Mouse (Mus musculus) mature B cell (primary cell): ENCODE measurements around the gene Kbtbd6.

ENCODE experiments used
- in situ Hi-C: fragments of 300-500 bp; cut with MboI; formaldehyde crosslinking; loops from 2 replicates; pipeline ENCODE4 v1.14.3; 2019

Gene Kbtbd6

DNA sequence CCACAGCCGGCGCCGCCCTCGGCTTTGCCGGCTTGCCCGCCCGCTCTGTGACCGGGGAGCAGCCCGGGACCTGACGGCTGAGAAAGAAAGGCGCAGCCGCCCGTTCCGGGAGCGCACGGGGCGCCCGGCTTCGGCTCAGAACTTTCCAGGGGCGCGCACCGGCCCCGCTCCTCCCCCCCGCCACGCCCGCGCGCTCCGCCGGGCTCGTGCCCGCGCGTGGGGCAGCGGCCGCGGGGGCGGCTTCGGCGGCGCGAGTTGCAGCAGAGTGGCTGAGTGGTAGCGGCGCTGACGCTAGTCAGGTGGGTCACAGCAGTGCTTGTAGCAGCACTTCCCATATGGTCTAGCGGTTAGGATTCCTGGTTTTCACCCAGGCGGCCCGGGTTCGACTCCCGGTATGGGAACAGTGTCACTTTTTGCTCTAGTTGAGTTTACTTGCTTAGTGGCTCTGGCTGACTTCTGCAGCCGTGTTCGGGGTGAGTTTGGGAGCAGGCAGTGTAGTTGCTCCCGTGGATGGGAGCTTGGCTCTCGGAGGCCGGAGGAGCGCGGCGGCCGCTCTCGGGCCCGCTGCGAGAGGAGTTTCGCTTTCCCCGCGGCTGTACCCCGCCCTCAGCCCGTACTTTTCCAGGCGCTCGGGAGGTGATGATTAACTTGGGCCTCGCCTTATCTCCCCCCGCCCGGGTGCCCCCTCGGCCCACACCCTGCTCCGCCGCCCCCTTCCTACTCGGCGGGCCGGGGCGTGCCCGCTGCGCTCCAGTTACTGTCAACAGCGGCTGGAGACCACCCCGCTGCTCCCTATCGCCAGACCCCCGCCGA lies 29.9 kb downstream of the Kbtbd6 start, which contains the start of gene Wbp4:
Gene Wbp4 (minus strand): TSS at position 182 of the 813 bp plus-strand sequence.
- in situ Hi-C loops = no loop called here

DNA sequence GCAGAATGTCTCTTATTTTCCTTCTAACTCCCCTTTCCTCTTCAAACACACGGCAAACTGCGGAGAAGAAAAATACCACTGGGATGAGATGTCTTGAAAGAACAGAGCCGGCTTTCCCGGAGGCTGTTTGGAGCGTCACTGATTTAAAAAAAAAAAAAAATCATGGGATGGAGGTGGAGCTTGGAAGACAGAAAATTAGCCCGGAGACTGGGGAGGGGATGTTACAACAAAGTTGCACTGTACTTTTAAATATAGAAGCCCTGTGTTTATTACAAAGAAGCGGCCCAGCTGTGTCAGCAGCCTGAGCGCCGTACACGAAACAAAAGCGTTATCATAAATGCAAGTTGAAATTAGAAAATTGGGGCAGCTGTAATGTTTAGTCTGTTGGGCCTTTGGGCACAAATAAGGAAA lies 30.6 kb downstream of the Kbtbd6 start:
- in situ Hi-C loops = no loop called here

DNA sequence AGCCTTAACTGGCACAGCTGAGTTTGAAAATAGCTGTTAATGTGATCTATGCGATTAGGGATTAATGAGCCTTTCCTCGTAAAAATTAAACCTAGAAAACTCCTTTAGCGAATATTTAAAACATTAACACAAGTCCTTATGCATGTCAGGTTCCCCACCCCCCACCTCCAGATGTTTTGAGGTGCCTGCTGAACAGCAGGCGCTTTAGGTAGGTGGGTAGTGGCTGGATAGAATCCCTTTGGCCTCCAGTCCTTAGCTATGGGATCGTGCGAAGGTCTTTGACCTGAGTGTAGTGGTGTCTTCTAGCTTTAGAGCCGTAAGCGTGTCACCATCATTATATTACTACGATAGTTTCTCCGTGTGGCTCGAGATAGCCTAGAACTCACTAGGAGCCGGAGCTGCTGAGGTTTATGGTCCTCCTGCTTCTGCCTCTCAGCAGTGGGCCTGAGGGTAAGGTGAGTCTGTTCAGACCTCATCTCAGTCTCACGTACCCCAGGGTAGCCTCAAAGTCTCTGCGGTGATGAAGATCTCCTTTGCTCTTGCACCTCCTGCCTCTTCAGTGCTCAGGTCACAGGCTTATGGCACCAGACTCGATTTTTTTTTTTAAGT lies 31.2 kb downstream of the Kbtbd6 start:
- in situ Hi-C loops = no loop called here

DNA sequence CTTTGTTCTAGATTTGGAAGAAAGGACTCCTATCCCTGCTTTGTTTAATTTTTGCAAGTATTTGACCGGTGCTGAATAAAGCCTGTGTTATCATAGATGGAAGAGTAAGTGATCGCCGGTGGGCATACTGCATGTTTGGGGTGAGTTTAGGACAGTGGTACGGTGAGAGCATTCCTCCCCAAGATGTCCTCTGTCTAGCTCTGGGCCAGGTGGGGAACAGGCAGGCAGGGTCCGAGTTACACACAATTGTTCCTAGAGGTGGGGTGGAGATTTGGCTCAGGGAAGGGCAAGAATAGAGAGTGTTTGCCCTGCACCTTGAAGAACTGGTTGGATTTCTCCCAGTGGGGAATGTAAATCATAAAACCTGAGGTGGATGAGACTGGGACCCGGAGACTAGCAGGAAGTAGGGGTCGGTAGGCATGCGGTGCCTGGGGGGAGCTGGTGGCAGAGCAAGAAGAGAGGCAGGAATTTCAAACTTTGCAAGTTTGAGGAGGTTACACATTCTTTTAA lies 32.0 kb downstream of the Kbtbd6 start:
- in situ Hi-C loops = no loop called here

DNA sequence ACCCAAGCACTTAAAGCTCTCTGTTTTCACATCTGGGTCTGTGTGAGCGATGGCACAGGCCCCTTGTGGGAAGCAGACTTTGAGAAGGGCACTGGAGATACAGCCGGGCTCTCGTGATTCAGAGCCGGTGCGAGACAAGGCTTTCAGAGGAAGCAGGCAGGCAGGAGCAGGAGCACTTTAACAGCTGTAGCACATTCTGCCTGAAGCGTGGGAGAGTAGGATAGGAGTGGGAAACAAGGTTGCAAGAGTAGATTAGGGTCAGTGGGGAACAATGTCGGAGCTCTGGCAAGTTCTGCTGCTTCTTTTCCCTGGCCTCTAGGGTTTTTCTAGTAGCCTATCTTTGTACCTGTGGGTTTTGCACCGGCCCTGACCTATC lies 35.0 kb downstream of the Kbtbd6 start:
- in situ Hi-C loops = no loop called here

DNA sequence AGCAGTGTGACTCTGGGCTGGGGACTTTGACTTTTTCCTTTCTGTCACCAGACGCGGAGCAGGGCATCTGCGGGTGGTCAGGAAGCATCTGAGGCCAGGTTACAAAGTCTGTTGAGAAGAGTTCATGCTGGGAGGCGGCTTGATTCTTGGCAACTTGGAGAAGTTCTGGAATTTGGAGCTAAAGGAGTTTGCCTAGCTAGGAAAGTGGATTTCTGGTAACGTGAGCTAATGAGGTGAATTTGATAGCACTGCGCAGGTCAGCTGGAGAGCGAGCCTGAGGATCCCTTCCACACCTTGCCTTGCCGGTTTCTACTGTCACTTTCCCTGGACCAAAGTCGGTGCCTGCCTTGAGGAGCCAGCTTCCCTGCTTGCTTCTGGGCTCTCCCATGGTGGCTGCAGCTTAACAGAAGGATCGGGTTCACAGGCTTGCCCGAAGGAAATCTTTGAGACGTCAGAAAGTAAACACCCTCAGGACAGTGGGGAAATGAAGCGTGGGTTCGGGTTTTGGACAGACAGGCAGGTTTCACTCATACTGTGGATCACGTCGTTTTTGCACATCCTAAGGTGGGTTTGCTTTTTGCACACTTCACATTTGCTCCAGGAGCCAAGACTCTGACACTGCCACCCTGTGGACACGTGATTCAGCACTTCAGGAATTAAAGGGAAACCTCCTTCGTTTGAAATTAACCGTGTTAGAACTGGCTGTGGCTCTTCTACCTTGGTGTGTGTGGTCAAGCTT lies 35.5 kb downstream of the Kbtbd6 start:
- in situ Hi-C loops = no loop called here

DNA sequence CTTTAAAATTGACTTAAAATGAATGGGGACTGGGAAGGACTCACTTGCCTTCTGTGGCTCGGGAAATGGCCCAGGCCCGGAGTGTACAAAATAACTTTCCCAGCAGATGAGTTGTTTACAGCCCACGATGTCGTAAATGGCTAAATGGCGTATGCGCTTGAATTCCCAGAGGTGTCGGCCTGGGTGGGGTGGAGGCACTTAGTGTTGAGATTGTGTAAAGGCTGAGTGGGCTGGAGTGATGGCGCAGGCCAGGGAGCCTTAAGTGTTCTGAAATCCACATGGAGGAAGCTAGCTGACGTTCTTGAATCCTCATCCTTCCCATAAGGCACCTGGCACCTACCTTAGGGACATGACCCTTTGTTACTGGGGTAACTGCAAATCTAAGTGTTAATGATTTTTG lies 36.9 kb downstream of the Kbtbd6 start:
- in situ Hi-C loops = no loop called here

DNA sequence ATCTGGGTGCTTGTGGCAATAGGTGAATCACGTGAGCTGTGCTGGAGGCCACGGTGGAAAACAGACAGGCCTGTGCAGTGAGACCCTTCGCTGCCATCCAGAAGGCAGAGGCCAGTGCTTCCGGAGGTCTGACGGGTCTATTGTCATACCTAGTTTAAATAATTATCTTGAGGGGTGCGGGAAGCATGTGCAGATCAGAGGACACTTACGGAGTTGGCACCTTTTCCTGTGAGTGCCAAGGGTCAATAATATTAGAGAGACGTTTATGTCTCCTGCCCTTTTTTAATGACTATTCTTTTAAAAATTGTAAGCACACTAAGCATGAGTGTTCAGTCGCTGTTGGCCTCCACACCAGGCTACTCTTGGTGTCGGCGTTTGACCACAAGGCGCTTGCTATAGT lies 37.5 kb downstream of the Kbtbd6 start:
- in situ Hi-C loops = no loop called here

DNA sequence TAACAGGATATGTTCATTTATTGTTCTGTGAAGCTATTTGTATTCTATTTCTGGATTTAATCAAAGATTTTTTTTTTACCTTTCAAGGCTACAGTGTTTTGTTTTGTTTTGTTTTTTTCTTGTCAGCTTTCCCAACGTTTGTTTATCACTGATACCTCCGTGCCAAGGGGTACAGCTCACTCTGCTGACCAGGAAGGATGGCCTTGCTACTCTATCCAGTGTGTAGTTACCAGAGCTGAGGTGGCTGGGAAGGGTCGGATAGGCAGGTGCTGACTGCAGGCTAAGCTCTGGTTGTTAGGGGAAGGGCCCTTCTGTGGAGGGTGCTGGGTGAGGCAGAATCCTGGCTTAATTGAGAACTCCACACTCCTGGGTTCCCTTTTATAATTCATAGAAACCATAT lies 38.6 kb downstream of the Kbtbd6 start:
- in situ Hi-C loops = no loop called here

DNA sequence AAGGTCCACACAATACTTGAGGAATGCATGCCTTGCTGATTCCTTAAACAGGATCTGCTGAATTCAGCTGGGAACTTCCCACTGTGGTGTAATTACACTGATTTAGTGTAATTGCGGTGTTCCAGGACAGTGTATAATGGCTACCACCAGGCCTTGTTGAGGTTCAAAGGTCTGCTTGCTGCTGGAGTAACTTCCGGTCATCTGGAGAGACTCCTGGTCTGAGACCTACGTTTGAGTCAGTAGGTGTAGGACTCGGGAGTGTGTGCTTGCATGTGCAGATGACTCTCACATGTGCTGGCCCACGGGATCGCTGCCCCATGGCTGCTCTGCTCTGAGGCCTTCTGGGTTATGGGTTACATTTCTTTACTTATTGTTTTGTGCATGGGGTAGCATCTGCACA lies 42.7 kb downstream of the Kbtbd6 start:
- in situ Hi-C loops = no loop called here

DNA sequence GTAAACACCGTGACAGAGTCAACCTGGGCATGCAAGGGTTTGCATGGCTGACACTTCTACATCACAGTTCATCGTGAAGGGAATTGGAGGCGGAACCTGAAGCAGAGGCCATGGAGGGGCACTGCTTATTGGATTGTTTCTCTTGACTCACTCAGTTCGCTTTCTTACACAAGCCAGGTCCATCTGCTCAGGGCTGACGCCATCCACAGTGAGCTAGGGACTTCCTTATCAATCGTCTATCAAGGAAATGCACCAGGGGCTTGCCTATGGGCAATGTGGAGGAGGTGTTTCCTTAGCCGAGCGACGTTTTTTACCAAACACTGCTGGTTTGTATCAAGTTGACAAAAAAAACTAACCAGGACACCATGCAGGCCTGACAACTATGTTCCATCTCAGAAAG lies 47.7 kb downstream of the Kbtbd6 start:
- in situ Hi-C loops = no loop called here

DNA sequence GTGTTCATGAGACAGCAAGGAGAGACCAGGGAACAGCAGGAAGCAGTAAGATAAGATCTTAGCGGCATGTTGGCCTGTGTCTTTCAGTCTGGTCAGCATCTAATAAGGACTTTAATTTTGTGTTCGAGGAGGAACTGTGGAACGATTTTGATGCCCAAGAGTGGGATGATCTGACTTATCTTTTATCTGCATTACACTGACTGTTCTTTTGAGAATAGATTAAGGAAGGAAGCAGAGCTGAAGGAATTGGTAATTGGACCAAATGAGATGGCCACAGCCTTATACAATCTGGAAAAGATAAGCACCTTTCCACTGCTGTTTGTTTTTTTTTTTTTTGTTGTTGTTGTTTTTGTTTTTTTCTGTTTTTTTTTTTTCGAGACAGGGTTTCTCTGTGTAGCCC lies 49.1 kb downstream of the Kbtbd6 start:
- in situ Hi-C loops = no loop called here

DNA sequence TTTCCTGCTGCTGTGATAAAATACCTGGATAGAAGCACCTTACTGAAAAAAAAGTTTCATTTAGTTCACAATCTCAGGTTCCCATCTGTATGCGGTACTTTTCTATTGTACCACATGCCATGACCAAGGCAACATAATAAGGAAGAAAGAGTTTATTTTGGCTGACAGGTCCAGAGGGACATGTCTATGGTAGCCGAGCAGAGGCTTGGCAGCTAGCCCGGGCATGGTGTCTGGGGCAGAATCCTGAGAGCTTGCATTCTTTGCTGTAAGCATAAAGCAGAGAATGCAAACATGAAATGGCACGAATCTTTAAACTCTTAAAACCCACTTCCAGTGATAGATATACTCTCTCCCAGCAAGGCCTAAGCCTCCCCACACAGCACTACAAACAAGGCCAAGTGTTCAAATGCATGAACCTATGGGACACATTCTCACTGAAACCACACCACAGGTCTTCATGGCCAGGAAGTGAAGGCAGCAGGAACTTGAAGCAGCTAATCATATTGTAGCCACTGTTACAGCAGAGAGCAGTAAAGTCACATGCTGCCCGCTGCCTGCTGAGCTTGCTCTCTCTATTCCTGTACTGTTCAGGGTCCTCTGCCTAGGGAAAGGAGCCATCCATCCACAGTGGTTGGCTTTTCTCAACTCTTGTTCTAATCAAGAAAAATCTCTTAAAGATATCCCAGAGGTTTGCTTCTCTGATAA lies 51.9 kb downstream of the Kbtbd6 start:
- in situ Hi-C loops = no loop called here
